Mouse (Mus musculus): ENCODE data around the gene Scube1. TPM values are rescaled to one million over a fixed set of nuclear protein-coding genes. Genes with fewer than 3 reads are reported as not detected.

The Scube1 gene
- total RNA-seq, 2 experiments from 2014 or later: not detected

DNA sequence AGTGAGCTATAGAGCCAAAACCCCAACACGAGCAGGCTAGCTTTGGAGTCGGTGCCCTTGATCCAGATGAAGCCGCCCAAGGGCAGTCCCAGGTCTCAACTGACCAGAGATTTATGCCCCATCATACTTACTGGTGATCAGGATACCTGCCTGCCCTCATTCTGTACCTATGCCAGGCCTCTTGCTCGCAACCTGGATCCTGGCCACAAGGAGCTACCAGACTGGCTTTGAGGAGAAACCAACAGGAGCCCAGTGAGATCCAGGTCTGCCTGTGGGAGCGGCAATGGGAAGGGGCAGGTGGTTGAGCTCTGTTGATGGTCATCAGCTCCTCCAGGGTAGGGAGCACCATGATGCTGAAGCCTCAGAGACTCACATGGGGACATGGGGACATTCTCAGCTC, 12.5 kb downstream of the Scube1 start:
- no peak for ATAC-seq (ENCODE audit: poor library complexity, severe bottlenecking)

DNA sequence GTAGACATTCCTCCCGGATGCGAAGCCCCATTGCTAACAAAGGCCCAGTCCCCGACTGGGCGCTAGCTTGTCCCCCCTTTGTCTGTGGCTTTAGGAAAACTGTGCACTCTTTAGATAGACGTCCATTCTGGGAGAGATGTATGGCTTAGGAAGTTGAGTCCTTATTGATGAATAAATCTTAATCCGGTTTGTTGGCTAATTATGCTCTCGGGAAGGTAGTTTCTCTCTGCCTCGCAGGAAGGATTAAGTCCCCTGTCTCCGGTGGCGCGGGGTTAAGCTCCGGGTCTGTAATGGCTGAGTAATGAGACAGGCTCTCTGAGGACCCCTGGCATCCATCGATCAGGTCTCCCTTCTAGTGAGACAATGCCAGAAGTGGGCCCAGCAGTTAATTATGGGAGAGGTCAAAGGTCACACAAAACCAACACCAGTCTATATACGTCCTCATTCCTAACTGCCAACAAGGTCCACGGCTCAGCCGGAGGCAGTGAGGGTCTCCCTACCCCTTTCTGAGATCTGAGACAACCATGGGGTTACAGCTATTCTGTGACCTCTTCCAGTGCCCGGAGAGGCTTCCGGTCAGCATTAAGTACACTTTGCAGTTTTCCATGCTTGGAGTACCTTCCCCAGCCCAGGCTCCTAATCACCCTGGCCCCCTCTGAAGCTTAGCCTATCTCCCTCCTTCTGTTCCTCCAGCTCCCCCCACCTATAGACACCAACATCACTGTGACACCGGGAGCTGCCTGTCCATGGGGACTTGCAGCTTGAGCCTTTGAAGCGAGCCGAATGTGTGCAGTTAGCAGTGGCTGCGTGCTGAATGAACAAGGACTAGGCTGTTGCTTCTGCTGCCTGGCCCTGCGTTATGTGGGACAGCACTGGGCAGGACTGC, 14.7 kb downstream of the Scube1 start:
- no peak for ATAC-seq (ENCODE audit: poor library complexity, severe bottlenecking)

DNA sequence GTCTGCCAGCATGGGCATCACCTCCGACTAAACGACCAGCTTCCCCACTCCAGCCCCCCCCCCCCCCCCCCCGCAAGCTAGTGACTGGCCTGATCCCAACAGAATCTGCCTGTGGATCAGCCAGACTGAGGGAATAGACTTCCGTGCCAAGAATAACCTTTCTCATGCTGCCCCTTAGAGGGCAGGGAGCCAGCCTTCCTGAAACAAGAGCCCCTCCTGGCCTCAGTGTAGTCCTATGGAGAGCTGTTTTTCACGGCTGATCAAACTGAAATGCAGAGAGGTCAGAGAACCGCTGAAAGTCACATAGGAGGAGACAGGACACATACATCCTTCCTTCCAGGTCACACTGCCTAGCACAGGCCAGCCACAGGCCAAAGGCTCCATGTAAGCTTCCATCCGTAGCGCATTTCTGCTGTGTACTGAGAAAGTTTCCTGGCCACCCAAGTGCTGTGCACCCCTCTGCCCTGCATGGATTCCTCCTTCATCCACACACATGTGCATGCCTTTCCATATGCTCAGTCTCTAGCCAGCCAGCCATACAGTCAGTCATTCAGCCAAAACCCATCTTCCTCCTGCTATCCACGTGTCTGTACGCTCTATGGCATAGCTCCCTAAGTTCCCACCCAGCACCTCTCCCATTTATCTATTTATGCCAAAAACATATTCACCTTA, 18.2 kb downstream of the Scube1 start:
- no peak for ATAC-seq (ENCODE audit: poor library complexity, severe bottlenecking)

DNA sequence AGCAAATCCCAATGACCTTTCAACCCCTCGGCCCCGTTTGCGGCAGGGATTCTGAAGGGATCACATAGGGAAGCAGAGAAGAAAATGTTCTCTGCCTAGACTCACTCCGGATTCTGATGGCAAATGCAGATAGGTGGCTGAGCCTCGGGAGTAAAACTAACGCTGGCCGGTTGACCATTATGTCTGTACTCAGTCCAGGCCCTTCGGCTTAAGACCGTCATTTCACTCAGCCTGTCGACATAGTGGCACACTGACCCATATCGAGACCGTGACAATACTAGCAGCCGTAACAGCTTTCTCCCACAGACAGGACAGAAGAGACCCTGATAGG, 24.3 kb downstream of the Scube1 start:
- ATAC-seq (ENCODE audit: poor library complexity, severe bottlenecking): no peak

DNA sequence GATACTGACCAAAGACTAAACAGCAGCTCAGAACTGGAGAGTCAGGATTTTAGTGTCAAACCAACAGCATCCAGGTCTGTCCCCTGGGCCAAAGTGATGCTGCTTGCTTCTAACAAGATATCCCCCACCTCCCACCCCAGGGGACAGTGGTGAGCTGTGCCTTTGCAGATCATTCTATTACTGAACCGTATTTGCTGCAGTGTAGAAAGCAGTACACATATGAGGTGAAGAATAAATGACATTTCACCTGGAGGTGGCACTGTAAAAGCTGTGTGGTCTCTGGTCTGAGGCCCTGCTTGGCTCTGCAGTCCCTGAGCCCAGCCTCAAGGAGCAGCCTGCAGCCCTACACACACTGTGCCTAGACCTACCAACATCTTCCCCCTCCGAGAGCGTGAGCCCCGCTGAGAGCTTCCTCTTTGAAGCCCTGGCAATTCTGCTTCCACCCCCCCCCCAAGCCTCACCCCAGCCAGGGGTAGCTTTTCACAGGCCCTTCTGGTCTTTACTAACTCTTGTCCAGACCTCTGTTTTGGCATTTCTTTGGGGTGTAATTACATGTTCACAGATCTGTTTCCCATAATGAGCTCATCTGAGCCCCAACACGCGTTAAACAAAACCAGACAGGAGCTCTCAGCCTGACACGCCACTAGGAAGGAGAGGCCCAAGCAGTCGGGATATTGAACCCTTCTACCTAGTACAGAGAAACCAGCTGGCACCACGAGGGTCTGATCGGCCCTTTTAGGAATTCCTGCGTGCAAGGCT, 24.8 kb downstream of the Scube1 start:
- ATAC-seq (ENCODE audit: poor library complexity, severe bottlenecking): no peak

DNA sequence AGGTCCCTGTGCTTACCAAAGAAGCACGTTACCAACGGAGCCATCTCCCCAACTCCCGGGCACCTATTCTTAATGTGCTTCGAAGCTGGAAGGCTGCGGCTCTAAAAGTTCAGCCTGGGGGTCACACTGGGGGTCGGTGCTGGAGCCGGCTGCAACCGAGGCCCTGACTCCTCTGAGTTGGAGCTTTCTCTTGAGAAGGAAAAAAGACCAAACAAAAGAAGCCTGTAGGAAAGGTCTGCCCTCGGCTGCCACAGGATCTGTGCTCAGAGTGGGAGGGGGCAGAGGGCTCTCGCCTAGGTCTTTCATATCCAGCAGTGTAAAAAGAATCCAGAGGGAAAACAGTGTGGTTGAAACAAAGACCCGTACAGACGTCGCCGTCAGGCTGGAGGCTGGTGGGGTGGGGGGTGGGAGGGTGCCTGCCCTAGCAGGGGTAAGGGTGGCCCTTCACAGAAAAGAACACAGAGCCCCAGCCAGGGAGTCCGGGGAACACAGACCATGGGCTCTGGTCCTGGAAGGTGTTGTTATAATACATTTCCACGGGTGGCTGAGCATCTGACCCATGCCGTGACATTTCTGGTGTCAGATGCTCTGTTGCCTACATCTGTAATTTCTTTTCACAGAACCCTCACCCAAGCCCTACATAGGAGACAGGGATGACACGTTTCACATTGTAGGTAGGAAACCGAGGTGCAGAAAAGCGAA, 25.5 kb downstream of the Scube1 start:
- ATAC-seq (ENCODE audit: poor library complexity, severe bottlenecking): no peak

DNA sequence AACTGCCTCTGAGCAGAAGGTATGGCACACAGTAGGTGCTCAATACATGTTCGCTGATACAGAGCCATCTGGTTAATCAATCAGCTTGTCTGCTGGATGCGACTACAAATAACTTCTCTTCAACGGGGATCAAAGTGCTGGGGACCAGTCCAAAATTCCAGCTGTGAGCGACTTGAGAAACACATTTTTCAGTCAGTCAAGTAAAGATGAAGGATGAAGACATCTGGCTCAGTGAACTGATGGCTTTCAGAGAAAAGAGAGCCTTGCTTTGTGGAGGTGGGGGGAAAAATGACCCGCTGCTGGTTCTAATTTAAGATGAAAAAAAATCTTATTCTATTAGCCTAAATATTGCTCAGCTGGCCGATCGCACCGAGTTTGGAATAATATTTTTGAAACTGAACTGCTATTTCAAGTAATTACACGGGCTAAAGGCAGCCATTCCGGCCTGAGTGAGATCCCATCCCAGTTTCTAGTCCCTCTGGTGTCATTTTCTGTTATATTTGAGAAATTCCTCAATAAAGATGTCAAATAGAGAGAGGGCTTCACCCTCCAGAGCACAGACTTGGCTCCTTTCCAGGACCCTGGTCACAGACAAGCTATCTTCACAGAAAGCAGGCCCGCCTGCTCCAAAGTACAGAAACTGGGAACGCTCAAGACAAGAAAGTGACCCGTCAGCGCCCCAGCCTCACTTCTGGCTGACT, 28.0 kb downstream of the Scube1 start:
- no peak for ATAC-seq (ENCODE audit: poor library complexity, severe bottlenecking)

DNA sequence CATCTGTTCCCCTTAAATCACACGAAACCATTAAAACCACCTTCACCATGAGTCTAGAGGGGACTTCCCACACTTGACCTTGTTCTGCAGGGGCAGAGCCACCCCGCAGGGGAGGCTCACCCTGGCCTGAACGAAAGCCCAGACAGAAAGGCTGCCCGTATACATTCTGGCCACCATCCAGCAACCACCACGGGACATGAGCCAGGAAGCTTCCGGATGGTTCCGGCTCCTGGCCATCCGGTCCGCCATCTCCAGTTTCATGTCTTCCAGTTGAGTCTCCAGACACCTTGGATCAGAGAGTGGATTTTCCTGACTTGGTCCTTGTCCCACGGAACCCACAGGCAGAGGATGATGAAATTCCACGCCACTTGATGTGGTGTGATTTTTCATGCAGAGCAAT, 29.7 kb downstream of the Scube1 start:
- ATAC-seq (ENCODE audit: poor library complexity, severe bottlenecking): no peak

DNA sequence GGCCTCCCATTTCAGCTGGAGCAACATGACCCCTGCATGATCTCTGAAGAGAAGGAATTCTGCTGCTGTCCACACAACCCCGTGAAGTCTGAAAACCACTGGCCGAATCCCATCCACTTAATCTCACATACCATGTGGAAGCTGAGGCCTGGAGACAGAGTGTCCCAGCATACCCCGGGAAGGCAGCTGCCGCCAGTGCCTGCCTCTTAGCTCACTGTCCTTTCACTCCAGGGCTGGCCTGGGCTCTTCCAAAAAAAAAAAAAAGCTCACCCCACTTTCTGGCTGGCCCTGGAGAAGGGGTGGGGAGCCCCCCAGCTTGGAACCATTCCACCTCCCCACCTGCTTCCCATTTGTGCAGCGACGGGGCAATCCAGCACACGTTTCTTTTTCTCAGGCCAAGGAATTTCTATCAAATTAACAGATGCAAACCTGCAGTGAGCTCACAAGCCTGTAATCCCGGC, 32.9 kb downstream of the Scube1 start:
- no peak for ATAC-seq (ENCODE audit: poor library complexity, severe bottlenecking)

DNA sequence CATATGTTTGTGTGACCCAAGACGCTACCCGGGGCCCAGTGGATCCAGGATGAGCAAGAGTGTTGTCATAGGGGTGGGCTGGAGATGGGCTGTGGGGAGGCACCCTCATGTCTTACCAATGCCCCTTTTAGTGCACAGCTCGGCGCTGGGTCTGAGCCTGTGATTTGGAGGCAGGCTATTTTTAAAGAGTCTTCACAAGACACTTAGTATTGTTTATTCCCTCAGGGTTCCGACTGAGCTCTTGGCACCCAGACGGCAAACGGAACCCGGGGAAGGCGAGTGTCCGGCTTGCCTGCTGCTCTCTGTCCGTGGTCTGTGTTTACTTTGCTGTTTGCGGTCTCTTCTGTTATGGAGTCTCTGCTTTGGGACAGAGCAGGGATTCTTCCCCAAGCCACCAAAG, 34.9 kb downstream of the Scube1 start:
- no peak for ATAC-seq (ENCODE audit: poor library complexity, severe bottlenecking)

DNA sequence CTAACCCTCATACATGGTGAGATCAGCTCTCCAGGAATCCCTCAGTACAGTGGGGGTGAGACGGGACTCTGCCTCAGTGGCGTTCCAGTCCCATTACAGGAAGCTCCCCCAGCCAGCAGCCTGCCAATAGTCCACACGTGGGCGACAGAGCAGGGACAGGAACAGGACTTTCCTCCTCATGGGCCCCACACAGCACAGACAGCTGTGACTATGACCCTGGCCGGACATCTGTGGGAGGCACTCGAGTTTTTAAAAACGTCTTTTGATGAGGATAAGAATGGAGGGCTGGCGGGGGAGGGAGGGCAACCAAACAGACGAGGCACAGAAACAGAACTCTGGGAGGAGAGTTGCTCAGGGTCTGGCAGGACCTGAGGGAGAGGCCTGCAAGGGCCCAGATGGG, 38.2 kb downstream of the Scube1 start:
- no peak for ATAC-seq (ENCODE audit: poor library complexity, severe bottlenecking)

DNA sequence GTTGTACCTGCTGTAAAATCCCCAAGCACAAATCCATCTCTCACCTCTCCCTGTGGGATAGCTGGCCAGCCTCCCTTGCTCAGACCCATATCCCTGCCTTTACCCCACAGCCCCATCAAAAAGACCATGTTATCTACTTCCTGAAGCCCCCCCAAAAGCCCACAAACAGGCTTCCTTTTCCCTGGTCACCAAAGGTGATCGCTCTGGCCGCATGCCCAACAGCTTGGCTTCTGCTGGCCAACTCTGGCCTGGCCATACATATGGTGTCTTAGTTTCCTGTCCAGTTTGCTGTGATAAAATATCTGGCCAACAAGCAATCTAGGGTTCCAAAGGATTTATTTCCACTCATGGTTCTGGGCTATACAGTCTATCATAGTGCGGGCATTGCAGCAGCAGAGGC, 38.9 kb downstream of the Scube1 start:
- no peak for ATAC-seq (ENCODE audit: poor library complexity, severe bottlenecking)

DNA sequence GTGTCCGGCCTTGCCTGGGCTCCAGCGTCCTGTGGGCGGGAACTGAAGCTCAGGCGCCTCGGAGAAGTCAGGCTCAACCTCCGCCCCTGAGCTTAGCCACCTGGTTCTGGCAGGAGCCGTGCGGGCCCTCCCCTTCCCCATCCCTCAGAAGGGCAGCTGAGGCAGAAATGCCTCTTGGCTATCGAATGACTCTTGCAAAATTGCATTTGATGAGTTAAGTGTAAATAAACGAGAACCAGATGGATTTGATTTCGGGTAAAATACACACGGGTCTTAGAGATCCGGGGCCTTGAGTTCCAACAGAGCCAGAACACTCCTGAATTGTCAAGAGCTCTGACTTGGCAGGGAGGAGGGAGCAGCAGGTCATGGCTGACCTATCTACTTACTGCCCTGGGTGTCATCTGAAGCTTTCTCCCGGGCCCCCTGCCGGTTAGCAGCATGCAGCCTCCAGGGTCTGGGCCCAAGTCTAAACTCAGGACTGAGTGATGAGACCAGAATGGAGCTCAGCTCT, 41.7 kb downstream of the Scube1 start:
- no peak for ATAC-seq (ENCODE audit: poor library complexity, severe bottlenecking)

DNA sequence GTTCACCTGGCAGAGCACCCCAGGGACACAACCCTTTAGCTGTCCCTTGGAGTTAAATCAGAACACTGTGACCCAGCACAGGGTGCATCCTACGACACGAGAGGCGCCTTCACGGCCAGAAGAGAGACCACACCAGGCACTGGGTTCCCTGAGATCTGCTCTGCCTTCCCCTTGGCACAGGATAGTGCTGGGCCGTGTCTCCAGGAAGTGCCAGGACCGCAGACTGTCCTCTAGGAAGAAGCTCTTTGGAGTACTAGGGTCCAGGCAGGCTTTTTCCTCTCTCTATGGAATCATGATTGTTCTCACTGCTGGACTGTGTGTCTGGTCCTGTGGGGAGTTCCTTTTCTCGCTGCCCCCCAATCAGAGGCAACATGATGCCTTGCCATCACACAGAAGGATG, 44.5 kb downstream of the Scube1 start:
- no peak for ATAC-seq (ENCODE audit: poor library complexity, severe bottlenecking)

DNA sequence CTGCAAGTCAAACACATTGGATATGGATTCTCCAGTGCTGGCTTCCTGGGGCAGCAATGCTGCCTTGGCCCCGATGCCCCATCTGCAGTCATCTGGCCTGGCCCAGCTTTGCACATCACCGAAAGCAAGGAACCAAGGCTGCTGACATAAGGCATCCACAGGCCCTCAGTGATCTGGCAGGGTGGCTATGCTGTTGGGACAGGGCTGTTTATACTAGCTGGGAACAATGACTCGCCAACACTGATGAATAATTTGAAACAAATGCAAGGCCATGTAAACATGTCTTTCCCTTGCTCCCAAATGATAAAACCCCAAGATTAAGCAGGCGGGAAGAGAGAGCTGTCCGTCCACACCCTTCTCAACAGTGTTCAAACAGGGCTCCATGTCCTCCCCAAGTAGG, 45.1 kb downstream of the Scube1 start:
- no peak for ATAC-seq (ENCODE audit: poor library complexity, severe bottlenecking)

DNA sequence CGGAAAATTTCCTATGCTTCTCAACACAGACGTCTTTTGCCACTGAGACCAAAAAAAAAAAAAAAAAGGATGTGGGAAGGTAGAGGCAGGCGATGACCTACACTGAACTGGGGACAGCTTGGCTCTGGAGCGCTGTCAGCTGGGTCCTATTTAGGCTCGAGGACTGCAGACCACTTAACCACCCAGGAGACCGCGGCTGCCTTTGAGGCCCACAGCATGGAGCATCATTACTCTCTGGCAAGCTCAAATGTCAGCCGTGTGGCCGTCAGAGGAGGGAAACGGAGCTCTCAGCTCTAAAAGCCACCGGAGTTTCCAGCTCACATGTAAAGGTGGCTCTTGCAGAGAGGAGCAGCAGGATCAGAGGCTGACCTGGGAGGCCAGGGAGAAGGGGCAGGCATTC, 46.2 kb downstream of the Scube1 start:
- no peak for ATAC-seq (ENCODE audit: poor library complexity, severe bottlenecking)

DNA sequence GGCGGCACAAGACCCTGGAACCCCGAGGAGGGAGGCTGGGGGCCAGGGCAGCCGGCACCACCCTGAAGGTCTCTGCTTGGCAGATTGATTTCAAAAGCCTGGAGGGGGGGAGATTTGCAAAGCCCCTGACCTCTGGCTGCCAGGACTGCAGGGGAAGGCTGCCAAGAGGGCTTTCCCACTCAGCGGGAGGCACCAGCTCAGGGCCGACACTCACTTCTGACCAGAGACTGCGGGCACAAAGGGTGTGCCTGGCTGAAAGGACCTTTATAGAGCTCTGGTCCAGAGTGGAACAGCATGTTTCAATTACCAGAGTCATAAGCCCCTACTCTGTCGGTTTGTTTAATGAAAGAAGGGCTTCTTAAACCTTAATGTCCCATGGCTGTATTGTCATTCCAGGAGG, 46.7 kb downstream of the Scube1 start:
- ATAC-seq (ENCODE audit: poor library complexity, severe bottlenecking): no peak

DNA sequence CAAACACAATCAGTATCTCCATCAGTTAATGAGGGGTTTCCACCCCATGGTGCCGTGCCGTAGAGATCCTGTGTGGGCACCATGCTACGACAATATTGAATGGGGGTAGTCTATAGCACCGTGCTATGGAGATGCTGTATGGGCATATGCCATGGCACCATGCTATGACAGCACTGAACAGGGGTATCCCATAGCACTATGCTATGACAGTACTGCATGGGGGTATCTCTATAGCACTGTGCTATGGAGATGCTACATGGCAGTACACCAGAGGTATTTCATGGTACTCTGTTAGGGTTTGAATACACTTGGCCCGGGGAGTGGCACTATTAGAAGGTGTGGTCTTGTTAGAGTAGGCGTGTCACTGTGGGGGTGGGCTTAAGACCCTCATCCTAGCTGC, 47.7 kb downstream of the Scube1 start:
- ATAC-seq (ENCODE audit: poor library complexity, severe bottlenecking): no peak

DNA sequence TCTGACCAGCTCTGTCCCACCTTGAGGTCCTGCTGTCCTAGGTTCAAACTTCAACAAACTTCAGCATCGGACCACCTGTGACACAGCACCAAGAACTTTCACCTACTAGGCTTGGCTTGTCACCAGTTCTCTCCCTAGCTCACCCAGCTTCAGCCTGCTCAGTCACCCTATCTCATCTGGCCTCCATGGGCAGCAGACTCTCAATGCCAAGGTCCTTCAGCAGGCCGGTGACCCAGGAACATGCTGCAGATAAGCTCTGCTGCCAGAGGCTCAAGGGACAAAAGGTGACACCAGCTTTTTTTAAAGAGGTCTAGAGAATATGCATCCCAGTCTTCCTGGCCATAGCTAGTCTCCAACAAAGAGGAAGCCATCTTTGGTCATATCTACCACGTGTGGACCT, 48.5 kb downstream of the Scube1 start:
- no peak for ATAC-seq (ENCODE audit: poor library complexity, severe bottlenecking)

DNA sequence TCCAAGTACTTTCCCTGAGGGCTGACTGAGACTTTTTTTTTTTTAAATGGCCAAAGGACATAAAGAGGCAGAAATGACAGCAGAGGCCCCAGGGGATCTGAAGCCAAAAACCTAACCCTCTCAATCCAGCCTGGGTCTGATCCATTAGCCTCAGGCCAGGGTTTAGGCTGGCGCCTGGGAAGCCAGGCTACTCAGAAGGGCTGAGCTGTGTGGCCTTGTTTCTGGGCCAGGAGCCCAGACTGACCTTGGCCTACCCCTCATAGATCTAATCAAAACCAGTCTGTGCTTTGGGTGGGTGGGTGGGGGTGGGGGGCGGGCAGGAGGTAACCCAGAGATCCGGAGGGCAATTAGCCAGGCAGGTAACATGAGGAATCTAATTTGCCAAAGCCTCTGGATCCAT, 51.2 kb downstream of the Scube1 start:
- ATAC-seq (ENCODE audit: poor library complexity, severe bottlenecking): no peak

Data from megakaryocyte, adult 5-6 weeks (primary cell).